Mouse (Mus musculus) kidney, adult 2 months (tissue): ENCODE data around the gene Tmem150c.

Experiments used
- CTCF ChIP-seq: fragments of 200-500 bp; conservative IDR thresholded peaks from 2 replicates; pipeline ENCODE4 v1.5.1; 2011; ENCODE audit warnings: low read depth, mild to moderate bottlenecking, control low read depth, low read length, moderate library complexity, mixed read lengths; ENCODE audit not compliant: insufficient read depth, insufficient read length
- POLR2A ChIP-seq: fragments of 200-500 bp; IDR thresholded peaks from one replicate; pipeline ENCODE4 v1.6.1; 2011; ENCODE audit warnings: low read depth, low read length, control low read depth

- TF ChIP-seq POLR2A: no peak
- TF ChIP-seq CTCF: no peak
Observed at GRCm38 (mm10) chr5:100187035-100187901, 27.7 kb upstream of the Tmem150c start.
